Mouse (Mus musculus) gastrocnemius, postnatal 14 days (tissue): ENCODE results near the gene Hmgcr. TPM values are rescaled to one million over a fixed set of nuclear protein-coding genes. Genes with fewer than 3 reads are reported as not detected.
A peak's percentile ranks its signal among the peaks of the same experiment; 100 is the strongest.
"Not testable (repeated sequence)": the region's sequence is repeated elsewhere in the genome, so short reads cannot be mapped to it uniquely, and the experiment has no call there.

Source experiments
- DNase-seq: peaks from one replicate; pipeline ENCODE4 v3.0.0; 2021; ENCODE audit warnings: mixed read lengths
- intact Hi-C: fragments of 180-260 bp; cut with DNase I; formaldehyde crosslinking; loops from one replicate; pipeline ENCODE4 v1.15.1; 2025; ENCODE audit warnings: low total_unique reads
- total RNA-seq, 2 experiments: library from RNA; stranded (reverse); gene quantifications; 2 replicates each; pipeline ENCODE4 v1.2.3; 2021

The Hmgcr gene
- total RNA-seq, 2 experiments from 2014 or later = 8.3 to 16.5 TPM

GRCm38 (mm10) chr13:96671906-96672234 lies 1.1 kb upstream of the Hmgcr start:
- intact Hi-C loops = no loop called here
- no peak for DNase-seq

DNA sequence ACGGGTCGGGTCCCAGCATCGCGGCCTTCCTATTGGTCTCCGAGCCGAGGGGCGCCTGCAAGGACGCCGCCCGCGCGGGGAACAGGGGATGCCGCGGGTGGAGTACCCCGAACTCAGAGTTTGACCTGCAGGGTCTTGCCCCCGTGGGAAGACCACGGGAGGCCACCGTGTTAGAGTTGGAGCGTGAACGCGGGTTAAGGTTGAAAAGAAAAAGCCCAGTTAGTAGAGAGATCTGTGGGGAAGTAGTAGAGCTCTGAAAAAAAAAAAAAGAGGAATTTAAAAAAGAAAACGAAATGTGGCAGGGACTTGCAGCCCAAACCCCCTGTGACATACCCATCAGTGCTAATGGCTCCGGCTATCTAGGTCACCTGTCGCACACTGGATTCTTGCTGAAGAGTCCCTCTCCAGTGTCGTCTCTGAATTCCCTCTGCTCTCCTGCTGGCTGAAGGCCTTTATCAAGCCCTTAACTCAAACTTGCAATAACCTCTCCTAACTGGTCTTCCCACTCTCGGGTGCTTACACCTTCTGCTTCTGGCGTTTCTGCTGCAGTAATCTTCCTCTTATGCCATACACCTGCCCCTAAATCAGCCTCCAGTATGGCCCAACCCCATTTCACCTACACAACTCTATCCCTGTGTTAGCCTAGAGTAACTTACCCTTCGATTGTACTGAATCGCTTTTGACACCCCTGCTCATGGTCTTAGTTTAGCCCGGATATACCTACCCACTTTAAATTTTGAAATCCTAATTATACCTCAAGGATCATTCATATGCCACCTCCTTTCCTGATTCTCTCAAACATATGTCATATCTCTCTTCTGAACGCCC lies 556 bp upstream of the Hmgcr start:
- no peak for DNase-seq
- intact Hi-C loops = no loop called here

DNA sequence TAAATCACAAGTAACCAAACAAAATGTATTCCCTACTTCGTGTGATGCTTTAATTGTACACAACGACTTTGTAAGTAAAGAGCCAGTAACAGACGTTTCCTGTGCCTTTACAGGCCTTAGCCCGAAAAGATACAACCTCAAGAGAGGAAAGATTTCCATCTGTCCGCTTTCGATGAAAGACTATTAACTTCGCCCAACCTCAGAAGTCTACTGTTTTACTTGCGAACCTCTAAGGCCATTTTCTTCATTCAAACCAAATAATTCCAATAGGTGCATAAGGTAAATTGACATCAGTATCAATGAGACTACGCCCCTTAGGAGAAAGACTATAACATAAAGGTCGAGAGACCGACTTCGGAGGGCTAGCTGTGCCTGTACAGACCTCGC lies 724 bp downstream of the Hmgcr start:
- intact Hi-C loops = no loop called here

DNA sequence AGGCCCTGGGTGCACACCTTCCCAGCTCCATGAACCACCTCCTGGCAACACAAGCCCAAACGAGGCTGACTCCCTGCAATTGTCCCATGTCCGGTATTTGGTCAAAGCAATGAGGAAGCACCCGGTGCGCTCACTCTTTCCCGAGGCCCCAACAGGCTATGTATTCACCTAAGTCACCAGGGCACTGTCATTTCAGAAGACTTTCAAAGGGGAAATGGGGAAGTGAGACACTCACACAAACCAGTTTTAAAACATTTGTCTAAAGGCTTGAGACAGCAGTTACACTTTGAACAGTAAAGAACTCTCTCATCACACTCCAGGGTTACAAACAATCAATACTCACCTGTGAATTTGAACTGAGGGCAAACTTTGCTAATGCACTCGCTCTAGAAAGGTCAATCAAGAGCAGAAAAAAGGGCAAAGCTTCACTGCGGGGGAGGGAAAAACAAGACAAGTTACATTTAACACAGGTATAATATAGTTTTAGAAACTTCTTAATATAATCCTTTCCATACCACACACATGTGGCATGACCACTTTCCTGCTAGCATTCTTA lies 6.2 kb downstream of the Hmgcr start:
- intact Hi-C loops = no loop called here
- DNase-seq = no peak

More for the DNA sequence above, 724 bp downstream of the Hmgcr start:
- no peak for DNase-seq

DNA sequence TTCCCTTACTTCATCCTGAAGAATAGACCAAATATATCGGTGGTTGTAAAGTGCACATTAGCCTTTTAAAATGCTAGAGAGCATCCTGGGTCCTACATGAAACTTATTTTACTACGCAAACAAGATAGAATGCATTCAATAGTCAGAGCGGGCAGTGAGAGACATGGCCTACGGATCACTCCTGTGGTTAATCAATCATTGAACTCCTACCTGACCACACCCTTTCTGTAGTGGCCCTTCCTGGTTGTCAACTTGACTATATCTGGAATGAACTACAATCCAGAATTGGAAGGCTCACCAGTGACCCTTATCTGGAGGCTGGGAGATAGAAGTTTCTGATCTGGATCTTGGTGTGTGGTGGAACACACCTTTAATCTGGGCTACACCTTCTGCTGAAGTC lies 7.6 kb downstream of the Hmgcr start:
- DNase-seq, intact Hi-C loops: not testable (repeated sequence)

DNA sequence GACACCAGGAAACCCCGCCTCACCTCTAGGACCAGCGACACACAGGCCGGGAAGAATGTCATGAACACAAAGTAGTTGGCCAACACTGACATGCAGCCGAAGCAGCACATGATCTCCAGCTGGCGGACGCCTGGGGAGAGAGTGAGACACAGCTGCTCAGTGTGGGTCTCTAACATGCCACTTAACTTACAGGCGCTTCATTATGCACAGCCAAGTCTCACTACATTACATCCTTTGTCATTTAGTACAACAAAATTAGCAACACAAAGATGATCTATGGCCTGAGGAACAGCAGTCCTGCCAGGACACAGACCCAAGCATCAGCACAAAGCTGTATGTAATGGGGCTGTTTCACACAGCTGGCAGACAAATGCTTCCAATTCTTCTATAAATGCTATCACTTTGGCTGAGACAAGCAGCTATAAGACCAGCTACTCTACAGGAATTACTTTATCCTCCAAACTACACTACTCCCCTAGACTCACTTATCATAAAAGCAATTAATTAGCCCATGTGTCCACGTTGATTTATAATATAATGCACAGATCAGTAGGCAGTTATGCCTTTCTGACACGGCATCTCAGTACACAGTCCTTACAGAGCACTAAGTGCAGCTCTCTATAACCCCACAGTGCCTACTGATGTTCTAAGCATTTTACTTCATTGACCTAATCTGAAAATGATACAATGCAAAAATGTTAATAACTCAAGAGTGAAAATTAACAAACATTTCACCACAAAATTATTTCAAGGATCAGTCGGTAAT lies 10.5 kb downstream of the Hmgcr start:
- intact Hi-C loops = no loop called here
- DNase-seq = peak; percentile 15

- intact Hi-C loops = no loop called here
- no peak for DNase-seq
These were observed 11.8 kb downstream of the Hmgcr start for GRCm38 (mm10) chr13:96658936-96659335.

DNA sequence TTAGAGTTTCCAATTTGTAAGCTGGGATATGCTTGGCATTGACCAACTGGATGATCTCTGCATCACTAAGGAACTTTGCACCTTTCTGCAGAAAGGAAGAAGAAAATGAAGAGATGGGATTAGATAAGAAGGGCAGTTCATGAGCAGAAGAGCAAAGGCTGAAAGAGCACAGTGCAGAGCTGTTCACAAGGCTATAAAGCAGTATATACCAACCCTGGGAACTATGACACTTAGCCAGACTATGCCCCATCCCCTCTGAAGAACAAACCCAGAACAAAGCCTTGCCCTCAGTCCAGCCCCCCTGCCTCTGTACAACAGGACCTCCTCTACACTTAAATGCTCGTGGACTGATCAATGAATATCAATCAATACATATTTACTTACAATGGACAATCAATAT lies 14.1 kb downstream of the Hmgcr start:
- DNase-seq = no peak
- intact Hi-C loops = no loop called here

DNA sequence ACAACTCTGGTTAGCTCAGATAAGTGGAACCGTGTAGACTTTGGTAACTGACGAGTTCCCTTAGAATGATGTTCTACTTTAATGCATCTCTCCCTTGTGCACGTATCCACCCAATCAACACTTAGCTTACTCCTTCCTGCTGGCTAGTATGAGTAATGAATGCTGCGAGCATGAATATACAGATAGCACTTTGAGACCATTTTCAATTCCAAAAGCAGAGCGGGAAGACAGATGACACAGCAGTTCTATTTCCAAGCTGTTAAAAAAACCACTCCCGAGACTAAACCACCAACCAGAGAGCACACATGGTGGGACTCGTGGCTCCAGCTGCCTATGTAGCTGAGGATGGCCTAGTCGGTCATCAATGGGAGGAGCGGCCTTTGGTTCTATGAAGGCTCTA lies 17.7 kb downstream of the Hmgcr start:
- intact Hi-C loops = no loop called here
- DNase-seq = no peak

GRCm38 (mm10) chr13:96645822-96646221 lies 24.9 kb downstream of the Hmgcr start:
- no peak for DNase-seq
- intact Hi-C loops = no loop called here

DNA sequence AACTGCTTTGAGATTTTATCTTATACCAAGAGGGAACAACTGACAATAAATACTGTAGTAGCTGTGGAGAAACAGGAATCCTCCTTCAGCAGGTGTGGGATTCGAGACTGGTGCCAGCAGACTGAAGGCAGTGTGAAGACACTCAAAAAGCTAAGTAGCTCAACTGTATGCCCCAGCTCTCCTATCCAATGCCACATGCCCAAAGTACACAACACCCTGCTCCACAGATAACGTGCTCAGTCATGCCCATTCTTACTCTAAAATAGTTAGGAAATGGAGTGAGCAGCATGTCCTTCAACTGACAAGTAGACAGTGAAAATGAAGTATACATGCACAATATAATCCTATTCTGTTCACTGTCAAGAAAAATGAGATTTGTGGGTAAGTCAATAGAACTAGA lies 26.6 kb downstream of the Hmgcr start:
- intact Hi-C loops = no loop called here
- DNase-seq = no peak

- no peak for DNase-seq
- intact Hi-C loops = no loop called here
These were observed 40.3 kb downstream of the Hmgcr start for GRCm38 (mm10) chr13:96630396-96630795.

GRCm38 (mm10) chr13:96620891-96621290 lies 49.8 kb downstream of the Hmgcr start:
- no peak for DNase-seq
- intact Hi-C loops = no loop called here

GRCm38 (mm10) chr13:96614615-96615014 lies 56.1 kb downstream of the Hmgcr start:
- intact Hi-C loops = no loop called here
- no peak for DNase-seq

DNA sequence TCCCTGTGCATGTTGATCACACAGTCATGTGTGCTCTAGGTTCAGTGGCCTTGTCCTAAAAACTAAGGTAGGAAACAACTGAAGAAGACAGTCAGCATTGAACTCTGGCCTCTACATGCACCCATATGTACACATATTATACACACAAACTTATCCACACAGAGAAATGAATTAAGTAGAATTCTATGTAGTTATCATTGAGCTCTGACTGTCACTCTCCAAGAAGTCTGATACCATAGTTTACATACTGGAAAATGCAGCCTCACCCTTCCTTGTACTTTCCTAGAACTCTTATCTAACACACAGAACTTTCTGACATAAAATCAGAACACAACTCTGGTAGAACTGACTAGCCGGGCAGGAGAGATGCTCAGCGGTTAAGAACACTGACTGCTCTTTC lies 66.5 kb downstream of the Hmgcr start:
- intact Hi-C loops = no loop called here
- no peak for DNase-seq

- intact Hi-C loops = no loop called here
- no peak for DNase-seq
These were observed 71.6 kb downstream of the Hmgcr start for GRCm38 (mm10) chr13:96599182-96599581.

Other genes with a start within 250 kb of the Hmgcr start
- gene Ankdd1b, start 199.7 kb downstream of the Hmgcr start, total RNA-seq = under 1 TPM; 0.22 to 0.45 TPM
- gene Gm17622, start 180.2 kb downstream of the Hmgcr start, total RNA-seq = not detected
- gene Polk, start 128.4 kb downstream of the Hmgcr start, total RNA-seq = 1 to 10 TPM; 3.3 to 4.0 TPM
- 10 to 100 TPM; 25.5 to 28.8 TPM for gene Col4a3bp, start 128.3 kb downstream of the Hmgcr start, total RNA-seq
- not detected for gene Ankrd31, start 77.3 kb upstream of the Hmgcr start, total RNA-seq